32 mouse cellular contexts compared by ENCODE assay signal in the genomic region with DNA sequence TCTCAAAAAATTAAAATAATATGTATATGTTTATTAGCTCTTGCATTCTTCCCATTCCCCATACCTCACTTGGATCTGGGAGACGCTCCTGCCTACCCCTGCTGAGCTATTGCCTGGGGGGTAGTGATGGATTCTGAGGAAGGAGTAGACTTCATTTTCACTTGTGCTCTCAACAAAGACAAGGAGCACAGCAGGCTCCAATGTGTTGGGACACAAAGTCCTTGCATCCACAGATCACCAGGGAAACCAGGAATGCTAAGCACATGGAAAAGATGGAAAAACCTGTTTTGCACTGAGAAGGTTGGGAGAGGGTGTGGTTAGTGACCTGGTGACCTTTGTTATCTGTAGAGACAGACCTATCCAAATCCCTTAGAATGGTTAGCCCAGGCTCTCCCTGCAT. TPM values are rescaled to one million over a fixed set of nuclear protein-coding genes. Genes with fewer than 3 reads are reported as not detected.
"Had no signal": no experiment of that assay in that cellular context is flagged by ENCODE, and none has a peak within 500 bp of the region (broad histone marks: within the 10 kb centered on the region; RNA-seq: fewer than 3 reads in every experiment).

No protein-coding gene starts in this region.

- DNase-seq: left cerebral cortex, postnatal 4 days; liver; liver, embryonic 13.5 days; liver, postnatal 0 days; lung, adult 18-20 months; lung, adult 2 months; lung, embryonic 14.5 days; lung, postnatal 10 days; lung, postnatal 14 days; lung, postnatal 36 days; lung, postnatal 4 days; midbrain, embryonic 14.5 days had no signal

- H3K27ac ChIP-seq: limb, embryonic 10.5 days; limb, embryonic 12.5 days; limb, embryonic 13.5 days; limb, embryonic 15.5 days; liver, embryonic 12.5 days; liver, embryonic 13.5 days; liver, embryonic 14.5 days; liver, embryonic 15.5 days; lung, embryonic 15.5 days; macrophage; midbrain, embryonic 10.5 days; midbrain, embryonic 12.5 days; midbrain, embryonic 13.5 days; midbrain, embryonic 15.5 days had no signal

- H3K9me3 ChIP-seq: limb, embryonic 10.5 days; limb, embryonic 15.5 days; liver, embryonic 12.5 days; liver, embryonic 13.5 days; liver, embryonic 15.5 days; lung, embryonic 15.5 days; midbrain, embryonic 10.5 days; midbrain, embryonic 12.5 days; midbrain, embryonic 15.5 days had no signal

- H3K4me1 ChIP-seq: limb, embryonic 10.5 days; limb, embryonic 12.5 days; limb, embryonic 13.5 days; limb, embryonic 15.5 days; liver, embryonic 12.5 days; liver, embryonic 13.5 days; liver, embryonic 15.5 days; lung, embryonic 15.5 days; megakaryocyte, embryonic 14.5 days; midbrain, embryonic 10.5 days; midbrain, embryonic 12.5 days; midbrain, embryonic 13.5 days; midbrain, embryonic 15.5 days had no signal

- H3K27me3 ChIP-seq: limb, embryonic 12.5 days; limb, embryonic 13.5 days; limb, embryonic 15.5 days; liver, embryonic 12.5 days; liver, embryonic 13.5 days; liver, embryonic 15.5 days; lung, embryonic 15.5 days; megakaryocyte, embryonic 14.5 days; midbrain, embryonic 12.5 days; midbrain, embryonic 13.5 days; midbrain, embryonic 15.5 days had no signal

- H3K4me3 ChIP-seq: limb, embryonic 10.5 days; limb, embryonic 12.5 days; limb, embryonic 13.5 days; limb, embryonic 15.5 days; liver, embryonic 12.5 days; liver, embryonic 13.5 days; liver, embryonic 15.5 days; lung, embryonic 15.5 days; megakaryocyte, embryonic 14.5 days; midbrain, embryonic 10.5 days; midbrain, embryonic 12.5 days; midbrain, embryonic 13.5 days; midbrain, embryonic 15.5 days; myocyte had no signal

- H3K36me3 ChIP-seq: limb, embryonic 10.5 days; limb, embryonic 12.5 days; limb, embryonic 13.5 days; limb, embryonic 15.5 days; liver, embryonic 12.5 days; liver, embryonic 13.5 days; liver, embryonic 15.5 days; lung, embryonic 15.5 days; midbrain, embryonic 10.5 days; midbrain, embryonic 12.5 days; midbrain, embryonic 13.5 days; midbrain, embryonic 15.5 days had no signal

RNA-seq across cellular contexts. Expression of a gene that starts 38.1 kb away (rescaled TPM):
- total RNA-seq: liver, adult 2 months; megakaryocyte progenitor cell, adult 5-6 weeks; megakaryocyte, adult 5-6 weeks; megakaryocyte-erythroid progenitor cell, adult 5-6 weeks; monocyte, adult 5-6 weeks had no signal
- polyA plus RNA-seq: liver, adult 2 months; macrophage had no signal
